Mouse (Mus musculus) B cell, adult 2 months (primary cell): Measurements from ENCODE around the gene Myo3a.
"Not testable (repeated sequence)": the region's sequence is repeated elsewhere in the genome, so short reads cannot be mapped to it uniquely, and the experiment has no call there.

ENCODE experiments used
- DNase-seq, 2 experiments: peaks; one replicate each; pipeline ENCODE4 v3.0.0; 2022

Myo3a gene

DNA sequence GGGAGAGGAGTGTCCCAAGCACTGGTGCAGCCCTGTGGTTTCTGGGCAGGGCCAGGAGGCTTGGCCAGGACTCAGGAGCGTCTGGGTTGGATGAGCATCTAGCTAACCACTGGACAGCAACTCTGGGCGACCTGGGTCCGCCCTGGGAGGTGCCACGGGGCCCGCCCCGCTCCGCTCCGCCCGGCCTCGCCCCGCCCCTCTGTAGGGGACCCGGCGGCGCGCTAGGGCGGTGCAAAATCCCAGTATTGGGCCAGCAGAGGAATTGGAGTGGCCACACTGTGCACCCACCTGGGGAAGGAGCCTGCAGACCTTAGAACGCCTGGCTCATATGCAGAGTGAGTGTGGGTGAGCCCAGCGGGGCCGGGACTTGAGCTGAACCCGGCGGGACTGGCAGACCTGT lies at the start of gene Myo3a:
Myo3a (plus strand) TSS at position 196 of the 400 bp plus-strand sequence.
- DNase-seq, result no peak

DNA sequence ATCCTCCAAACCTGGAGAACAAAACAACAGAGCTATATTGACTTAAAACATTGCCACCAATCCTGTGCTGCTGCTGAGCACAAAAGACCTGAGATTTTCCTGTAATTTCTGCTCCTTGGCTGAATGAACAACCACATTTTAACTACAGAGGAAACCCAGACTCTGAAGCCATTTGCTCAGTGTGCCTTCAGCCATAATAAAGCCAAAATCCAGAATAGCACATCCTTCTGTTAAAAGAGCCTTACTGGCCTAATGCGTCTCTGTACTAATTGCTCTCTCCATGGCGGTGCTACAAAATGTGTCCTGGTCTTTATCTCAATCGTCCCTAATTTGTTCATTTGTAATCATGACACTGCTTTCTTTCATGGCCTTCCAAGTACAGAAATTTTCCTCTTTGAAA lies 23.2 kb downstream of the Myo3a start:
- DNase-seq, result no peak

GRCm38 (mm10) chr2:22251045-22251444 lies 23.7 kb downstream of the Myo3a start:
- DNase-seq, result no peak

- DNase-seq, result no peak
Measured at GRCm38 (mm10) chr2:22255600-22255999, 28.3 kb downstream of the Myo3a start.

DNA sequence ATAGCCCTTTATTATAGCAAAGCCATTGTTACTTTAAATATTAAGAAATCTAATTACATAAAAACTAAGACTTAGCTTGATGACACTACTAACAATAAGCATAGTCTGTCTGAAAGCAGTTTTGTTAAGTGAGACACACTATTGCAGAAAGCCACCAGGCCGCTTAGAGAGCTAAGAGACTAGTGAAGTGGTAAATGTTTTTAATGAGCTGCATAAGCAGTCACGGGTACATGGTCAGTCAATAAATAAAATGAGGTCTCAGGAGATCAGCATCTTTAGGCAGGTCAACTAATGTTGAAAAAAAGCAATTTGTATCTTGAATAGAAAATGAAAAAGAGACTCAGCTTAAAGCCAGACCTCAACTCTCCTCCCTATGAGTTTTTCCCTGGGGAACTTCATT lies 44.3 kb downstream of the Myo3a start:
- DNase-seq, result no peak

DNA sequence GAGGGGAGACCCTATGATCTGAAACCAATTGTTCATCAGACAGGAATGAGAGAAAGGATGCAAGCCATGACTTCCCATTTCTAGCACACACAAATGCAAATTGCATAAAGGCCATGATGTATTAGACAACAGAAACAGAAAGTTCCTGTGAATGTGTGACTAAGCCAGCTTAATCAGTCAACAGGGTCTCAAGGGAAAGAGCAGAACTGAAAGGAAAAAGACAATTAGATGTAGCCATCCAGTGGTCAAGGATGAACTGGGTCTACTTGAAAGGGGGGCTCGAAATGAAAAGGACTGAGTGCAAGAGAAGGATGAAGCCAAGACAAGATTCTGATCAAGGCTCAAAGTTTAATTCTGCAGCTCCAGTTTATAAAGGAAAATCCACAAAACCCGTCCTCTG lies 58.1 kb downstream of the Myo3a start:
- DNase-seq, result no peak

- DNase-seq, result no peak
Measured at GRCm38 (mm10) chr2:22285777-22286176, 58.5 kb downstream of the Myo3a start.

GRCm38 (mm10) chr2:22293579-22294446 lies 66.5 kb downstream of the Myo3a start:
- DNase-seq, result no peak

DNA sequence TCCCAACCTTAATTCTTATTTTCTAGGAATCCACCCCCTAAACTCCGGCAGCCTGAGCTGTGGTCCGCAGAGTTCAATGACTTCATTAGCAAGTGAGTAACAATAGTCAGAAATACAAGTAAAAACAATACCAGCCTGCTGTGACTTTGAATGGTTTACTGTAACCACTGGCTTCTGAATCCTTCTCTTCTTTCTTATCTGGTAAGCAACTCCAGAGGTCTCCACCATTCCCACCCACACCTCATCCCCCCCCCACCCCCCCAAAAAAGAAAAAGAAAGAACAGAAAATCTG lies 67.1 kb downstream of the Myo3a start:
- DNase-seq, result no peak

DNA sequence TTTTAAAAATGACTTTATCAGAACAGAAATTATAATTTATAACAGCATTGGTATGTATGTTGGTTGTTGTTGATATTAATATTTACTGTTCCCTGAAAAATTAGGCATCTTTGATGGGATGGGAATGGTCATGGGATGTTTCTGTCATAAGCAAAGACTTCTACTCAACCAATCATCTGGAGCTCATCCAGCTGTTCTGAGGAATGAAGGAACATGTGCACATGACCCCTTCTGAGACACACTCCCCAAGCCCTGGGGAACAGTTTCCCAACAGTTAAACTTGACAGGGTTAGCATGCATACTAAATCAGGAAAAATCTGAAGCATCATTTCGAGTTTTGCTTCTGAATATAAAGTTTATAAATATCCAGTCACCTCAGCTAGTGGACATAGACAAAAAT lies 70.6 kb downstream of the Myo3a start:
- DNase-seq, result no peak

DNA sequence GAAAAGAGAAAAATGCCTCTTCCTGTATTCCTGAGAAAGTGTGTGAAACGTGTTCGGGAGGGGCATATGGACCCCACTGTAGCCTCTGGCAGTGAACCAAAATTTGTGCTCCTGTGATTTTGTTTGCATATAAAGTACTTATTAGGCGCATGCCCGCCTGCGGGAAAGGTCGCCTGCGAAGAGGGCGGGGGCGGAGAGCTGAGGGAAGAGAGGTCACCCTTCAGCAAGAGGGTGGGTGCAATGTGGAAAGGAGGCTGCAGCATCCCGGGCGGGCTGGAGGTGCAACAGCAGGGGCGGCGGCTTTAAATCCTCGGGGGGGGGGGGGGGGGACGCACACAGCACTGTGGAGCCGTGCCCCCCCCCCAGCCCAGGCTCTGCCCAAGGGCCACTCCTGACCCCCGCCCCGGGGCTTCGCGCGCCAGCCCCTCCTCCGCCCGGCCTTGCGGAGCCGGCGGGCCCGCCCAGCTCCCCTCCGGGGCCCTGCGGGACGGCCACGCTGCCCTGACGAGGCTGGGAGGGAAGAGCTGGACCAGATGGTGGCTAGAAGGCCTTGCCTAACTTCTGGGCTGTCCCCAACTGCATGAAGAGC lies 111.1 kb downstream of the Myo3a start:
- DNase-seq, result no peak

DNA sequence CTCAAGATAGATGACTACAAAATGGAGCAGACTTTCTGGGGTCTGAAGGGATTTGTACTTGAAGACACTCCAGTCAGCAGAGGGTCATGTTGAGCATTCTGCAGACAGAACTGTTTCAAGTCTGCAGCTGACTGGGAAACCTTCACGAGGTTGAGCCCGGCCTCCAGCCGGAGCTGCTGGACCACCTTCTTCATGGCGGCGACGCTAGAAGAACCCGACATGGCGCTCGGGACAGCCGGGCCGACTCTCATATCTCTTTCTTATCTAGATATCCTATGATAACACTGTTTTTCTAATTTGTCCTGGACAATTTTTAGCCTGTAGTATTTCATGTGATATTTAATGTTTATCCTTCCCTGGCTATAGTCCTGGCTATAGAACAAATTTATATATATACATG lies 183.2 kb downstream of the Myo3a start:
- DNase-seq, result not testable (repeated sequence)

DNA sequence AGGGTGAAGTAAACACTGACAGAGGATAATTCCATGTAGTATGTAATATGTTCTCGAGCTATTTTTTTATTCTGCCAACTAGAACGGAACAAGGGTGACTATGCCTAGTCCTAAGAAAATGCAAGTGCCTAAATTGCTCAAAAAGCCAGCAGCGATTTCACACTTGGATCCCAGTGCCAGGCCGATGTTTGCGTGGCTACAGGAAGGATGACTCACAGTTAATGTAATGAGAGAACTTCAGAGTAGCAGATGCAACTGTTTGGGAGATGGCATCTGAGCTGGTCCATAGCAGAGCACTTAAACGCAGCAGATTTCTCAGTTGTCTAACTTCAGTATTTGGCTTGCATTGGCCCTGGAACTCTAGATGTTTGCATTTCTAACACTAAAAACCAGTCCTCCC lies 321.1 kb downstream of the Myo3a start:
- DNase-seq, result no peak

DNA sequence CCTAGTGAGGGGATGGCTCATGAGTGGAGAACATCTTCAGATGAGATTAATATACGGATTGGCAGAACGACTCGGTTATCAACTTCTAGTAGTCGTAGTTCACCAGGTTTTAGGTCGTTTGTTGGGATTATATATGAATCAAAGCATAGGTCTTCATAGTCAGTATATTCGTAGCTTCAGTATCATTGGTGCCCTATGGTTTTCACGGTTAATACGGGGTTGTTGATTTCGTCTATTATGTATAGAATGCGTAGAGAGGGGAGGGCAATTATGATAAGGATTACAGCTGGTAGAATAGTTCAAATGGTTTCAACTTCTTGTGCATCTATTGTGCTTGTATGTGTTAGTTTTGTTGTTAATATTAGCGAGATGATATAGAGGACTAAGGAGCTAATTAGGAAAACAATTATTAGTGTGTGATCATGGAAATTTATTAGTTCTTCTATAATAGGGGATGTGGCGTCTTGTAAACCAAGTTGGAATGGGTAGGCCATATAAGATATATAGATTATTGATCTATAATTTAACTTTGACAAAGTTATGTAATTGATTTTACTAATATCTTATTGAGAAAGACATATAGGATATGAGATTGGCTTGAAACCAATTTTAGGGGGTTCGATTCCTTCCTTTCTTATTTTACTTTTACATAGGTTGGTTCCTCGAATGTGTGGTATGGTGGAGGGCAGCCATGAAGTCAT lies 360.3 kb downstream of the Myo3a start:
- not testable (repeated sequence) for DNase-seq

DNA sequence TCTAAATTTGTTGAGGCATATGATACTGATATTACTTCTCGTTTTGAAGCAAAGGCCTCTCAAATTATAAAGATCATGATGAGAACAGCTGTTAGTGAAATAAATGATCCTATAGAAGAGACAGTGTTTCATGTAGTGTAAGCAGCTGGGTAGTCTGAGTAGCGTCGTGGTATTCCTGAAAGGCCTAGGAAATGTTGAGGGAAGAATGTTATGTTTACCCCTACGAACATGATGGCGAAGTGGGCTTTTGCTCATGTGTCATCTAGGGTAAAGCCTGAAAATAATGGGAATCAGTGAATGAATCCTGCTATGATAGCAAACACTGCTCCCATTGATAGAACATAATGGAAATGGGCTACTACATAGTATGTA lies 360.9 kb downstream of the Myo3a start:
- DNase-seq, result not testable (repeated sequence)

GRCm38 (mm10) chr2:22588673-22589381 lies 361.5 kb downstream of the Myo3a start:
- not testable (repeated sequence) for DNase-seq

DNA sequence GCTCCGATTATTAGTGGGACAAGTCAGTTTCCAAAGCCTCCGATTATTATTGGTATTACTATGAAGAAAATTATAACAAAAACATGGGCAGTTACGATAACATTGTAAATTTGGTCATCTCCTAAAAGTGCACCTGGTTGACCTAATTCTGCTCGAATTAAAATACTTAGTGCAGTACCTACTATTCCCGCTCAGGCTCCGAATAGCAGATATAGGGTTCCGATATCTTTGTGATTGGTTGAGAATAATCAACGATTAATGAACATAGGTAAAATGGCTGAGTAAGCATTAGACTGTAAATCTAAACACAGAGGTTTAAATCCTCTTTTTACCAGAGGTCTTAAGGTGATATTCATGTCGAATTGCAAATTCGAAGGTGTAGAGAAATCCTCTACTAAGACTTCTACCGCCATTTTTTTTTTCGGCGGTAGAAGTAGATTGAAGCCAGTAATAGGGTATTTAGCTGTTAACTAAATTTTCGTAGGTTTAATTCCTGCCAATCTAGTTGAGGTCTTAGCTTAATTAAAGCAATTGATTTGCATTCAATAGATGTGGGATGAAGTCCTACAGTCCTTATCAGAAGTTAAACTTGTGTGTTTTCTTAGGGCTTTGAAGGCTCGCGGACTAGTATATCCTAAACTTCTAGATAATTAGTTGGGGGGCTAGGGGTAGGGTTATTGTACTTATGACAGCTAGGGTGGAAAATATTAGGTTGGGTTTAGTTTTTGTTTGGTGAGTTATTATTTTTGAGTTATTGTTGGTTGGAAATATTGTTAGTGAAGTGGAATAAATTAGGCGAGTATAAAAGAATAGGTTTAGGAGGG lies 362.3 kb downstream of the Myo3a start:
- DNase-seq, result not testable (repeated sequence)

GRCm38 (mm10) chr2:22590206-22590490 lies 362.8 kb downstream of the Myo3a start:
- DNase-seq, result no peak

DNA sequence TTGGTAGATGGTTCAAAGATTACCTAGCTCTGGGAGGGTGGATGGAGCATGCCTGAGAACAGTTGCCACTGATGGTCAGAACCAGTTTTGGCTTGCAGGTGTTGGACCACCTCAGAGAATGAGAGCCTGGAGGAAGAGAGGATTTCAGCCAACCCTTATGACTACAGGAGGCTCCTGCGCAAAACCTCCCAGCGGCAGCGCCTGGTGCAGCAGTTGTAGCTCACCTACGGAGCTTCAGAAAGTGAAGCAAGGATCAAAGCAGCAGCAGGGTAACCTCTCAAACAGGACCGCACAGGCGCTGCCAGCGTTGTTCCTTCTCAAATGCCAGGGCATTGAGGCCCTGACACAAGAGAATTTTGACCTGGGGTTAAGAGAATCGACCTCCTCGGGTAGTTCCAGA lies 390.6 kb downstream of the Myo3a start:
- no peak for DNase-seq

DNA sequence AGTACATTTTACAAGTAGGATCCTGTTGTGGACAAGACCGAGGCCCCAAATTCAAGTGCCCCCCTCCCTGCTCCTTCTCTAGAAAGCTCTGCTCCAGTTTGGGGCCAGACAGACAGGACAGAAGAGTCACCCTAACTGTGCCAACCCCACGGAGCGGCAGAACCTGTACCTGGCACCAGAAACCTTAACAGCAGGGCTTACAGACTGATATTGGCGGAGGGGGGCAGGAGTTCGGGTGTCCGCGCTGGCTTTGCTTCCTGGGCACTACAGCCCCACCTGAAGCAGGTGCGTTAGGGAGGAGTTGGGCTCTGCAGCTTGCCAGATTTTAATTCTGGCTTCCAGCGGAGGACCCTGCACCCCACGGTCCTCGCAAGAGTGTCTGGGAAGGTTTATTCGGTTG lies 392.1 kb downstream of the Myo3a start:
- DNase-seq, result no peak

DNA sequence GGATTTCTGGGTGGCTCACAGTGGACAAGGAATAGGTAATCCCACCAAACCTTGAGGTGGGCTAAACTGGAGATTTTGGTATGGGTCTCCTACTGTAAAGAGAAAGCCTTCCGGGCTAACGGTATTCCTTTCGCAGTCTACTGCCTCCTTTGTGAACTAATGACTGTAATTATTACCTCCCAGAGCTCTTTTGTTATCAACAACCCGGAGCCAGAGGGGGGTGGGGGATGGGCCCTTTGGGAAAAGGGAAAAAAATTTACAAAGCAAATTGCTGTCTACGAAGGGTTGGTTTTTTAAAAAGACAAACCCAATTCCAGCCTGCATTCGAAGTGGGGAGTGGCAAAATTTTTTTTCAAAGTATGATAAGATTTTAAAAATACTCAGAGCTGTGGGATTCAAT lies 392.7 kb downstream of the Myo3a start:
- DNase-seq, result no peak

DNA sequence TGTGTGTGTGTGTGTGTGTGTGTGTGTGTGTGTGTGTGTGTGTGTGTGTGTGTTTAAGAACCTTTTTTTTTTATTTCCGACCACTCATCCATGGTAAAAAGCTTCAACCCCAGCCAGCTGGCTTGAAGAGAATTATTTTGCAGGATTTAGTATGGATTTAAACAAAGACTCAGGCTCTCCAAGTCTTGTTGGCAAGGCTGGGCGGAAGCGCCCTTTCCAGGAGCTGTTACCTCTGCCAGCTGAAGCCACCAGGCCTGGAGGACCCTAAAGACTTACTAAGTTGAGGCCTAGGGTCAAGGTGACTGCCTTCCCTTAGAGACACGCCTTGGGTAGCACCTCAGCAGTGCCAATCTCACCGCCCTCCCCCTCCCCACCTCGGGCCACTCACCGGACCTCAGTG lies 393.2 kb downstream of the Myo3a start:
- DNase-seq, result no peak
